Mouse (Mus musculus) heart, postnatal 0 days (tissue): ENCODE data around the gene Igf1r.

Experiments
- CTCF ChIP-seq: IDR thresholded peaks from 2 replicates; pipeline ENCODE4 v1.5.1; 2016; ENCODE audit warnings: antibody characterized with exemption, control low read depth, low read depth
- EP300 ChIP-seq: IDR thresholded peaks from 2 replicates; pipeline ENCODE4 v1.6.1; 2016; ENCODE audit warnings: antibody characterized with exemption, low read depth

GRCm38 (mm10) chr7:68246249-68246648 lies 293.6 kb downstream of the Igf1r start:
- no peak for TF ChIP-seq CTCF
- no peak for TF ChIP-seq EP300
